Mouse (Mus musculus): ENCODE results near the gene Slc22a21.

The Slc22a21 gene

GRCm38 (mm10) chr11:53899981-53900380 lies 80.2 kb downstream of the Slc22a21 start:
- no peak for DNase-seq
